Mouse (Mus musculus) erythroblast, embryonic 14.5 days (primary cell): ENCODE data around the gene Ptges3l.

Source experiments
- GATA1 ChIP-seq: IDR thresholded peaks from 2 replicates; pipeline ENCODE4 v1.6.1; 2012; ENCODE audit warnings: low read length, inconsistent platforms, mixed read lengths
- TAL1 ChIP-seq: IDR thresholded peaks from 3 replicates; pipeline ENCODE4 v1.6.1; 2012; ENCODE audit warnings: low read length, inconsistent platforms, mixed read lengths

GRCm38 (mm10) chr11:101474298-101474697, 49.2 kb upstream of the Ptges3l start:
- TF ChIP-seq TAL1 = no peak
- TF ChIP-seq GATA1 = no peak
